Mouse (Mus musculus): ENCODE data around the gene Gm20695. TPM values are rescaled to one million over a fixed set of nuclear protein-coding genes. Genes with fewer than 3 reads are reported as not detected.
A peak's percentile ranks its signal among the peaks of the same experiment; 100 is the strongest.

The Gm20695 gene
- polyA plus RNA-seq, 1 experiment from 2014 or later, result 6.3 TPM

DNA sequence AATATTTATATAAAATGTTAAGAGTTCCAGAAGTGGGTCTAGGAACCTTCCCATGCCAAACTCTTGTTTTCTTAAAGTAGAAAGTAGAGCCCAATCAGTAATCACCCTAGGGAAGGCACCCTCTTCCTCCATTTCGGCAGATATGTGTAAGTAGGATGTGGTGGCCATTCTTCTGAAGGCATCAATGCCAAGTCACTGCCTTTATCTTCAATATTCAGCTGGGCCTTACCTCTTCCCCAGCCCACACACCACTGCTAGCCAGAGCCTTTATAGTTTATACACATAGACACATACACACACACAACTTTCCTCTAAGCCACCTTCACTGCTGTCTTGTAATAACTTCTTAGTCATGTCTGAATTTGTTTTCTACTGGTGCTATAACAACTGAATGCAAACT is 28.7 kb upstream of the Gm20695 start:
- Histone ChIP-seq H3K4me1 (replicated peaks) (no peaks in the 10 kb centered on the region), H3K9me3 (no peaks in the 10 kb centered on the region), H3K36me3 (peaks cover 19% of the 10 kb centered on the region), H3K27ac (no peak overlapping the region), H3K4me2 (no peak overlapping the region), H3K9ac (no peak overlapping the region), H3K27me3 (no peaks in the 10 kb centered on the region), H3K4me3 (no peak overlapping the region)
- 87% methylated on average over 1 of the region's 1 CpGs for WGBS
- ATAC-seq (ENCODE audit: low FRiP score), result no peak

- Histone ChIP-seq H3K36me3 (peaks cover 36% of the 10 kb centered on the region), H3K27ac (no peak overlapping the region), H3K4me3 (no peak overlapping the region), H3K4me1 (replicated peaks) (no peaks in the 10 kb centered on the region), H3K9ac (no peak overlapping the region), H3K27me3 (no peaks in the 10 kb centered on the region), H3K4me2 (no peak overlapping the region), H3K9me3 (no peaks in the 10 kb centered on the region)
- no peak for ATAC-seq (ENCODE audit: low FRiP score)
- WGBS, result 92% methylated on average over 4 of the region's 4 CpGs
These were observed 25.2 kb upstream of the Gm20695 start for GRCm38 (mm10) chr16:3859254-3859653.

DNA sequence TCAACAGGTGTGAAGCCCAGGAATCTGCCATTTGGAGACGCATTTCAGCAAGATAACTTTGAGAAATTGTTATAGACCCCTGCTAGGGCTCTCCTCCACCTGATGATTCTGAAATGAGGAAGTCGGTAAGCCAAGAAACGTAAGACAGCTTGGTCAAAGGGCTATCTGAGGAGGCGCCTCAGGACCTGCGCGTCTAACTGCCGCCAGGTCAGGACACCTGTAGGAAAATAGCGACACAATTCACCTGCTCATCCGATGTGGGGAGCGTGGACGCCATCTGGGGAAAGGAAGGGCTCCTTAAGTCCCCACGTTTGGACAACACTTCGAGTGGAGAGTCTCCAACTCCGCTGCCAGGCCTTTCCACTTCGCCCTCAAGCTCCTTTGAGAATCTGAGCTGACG is 12.6 kb upstream of the Gm20695 start:
- peak overlapping the region; percentile 53; the same call in 1 of the 2 replicates for H3K27ac ChIP-seq

DNA sequence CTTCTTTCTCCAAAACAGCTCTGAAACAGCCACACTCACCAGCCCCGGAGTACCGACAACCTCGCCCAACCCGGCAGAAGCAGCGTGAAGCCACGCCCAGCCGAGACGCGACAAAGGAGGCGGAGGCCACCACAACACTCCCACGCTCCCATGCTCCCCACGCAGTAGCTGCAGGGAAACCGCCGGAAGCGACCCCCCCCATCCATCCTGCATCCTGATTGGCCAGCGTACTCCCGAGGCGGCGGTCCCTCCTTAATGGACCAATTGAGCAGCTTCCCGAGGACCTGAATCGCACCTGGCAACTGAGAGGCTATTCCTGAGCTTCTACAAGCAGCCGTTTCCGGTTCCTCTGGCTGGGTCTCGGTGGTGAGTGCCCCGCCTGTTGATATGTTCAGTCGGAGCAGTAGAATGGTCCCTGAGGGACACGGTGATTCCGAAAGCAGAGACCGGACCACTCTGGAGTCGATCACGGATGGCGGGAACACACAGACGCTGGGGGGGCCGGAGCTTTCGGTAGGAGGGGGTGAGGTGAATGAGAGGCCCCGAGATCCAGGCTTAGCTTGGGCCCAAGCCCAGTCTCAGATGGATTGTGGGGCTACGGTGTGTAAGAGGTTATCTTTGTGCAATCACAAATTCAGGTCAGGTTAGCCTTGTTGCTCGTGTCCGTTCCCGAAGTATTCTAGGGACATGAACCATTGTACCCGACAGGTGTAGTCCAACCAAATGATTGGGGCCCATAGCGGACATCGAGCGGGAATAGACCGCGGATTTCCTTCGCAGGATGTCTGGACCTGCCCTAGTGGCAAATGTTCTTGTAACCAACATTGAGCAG is 12.0 kb upstream of the Gm20695 start, which contains the start of gene Naa60:
Gene Naa60, plus strand, starts transcription at position 160 of the 832 bp plus-strand sequence.
- 5% methylated on average over 47 of the region's 47 CpGs for WGBS
- Histone ChIP-seq H3K9ac (peak within 1 kb of the TSS; percentile 75), H3K27ac (peak within 1 kb of the TSS; percentile 69), H3K4me2 (peak within 1 kb of the TSS; percentile 83), H3K36me3 (peaks cover 29% of the 10 kb centered on the region), H3K4me1 (replicated peaks) (peaks cover 23% of the 10 kb centered on the region), H3K9me3 (no peaks in the 10 kb centered on the region), H3K27me3 (no peaks in the 10 kb centered on the region), H3K4me3 (peak within 1 kb of the TSS; percentile 55)
- peak; percentile 98 for ATAC-seq (ENCODE audit: low FRiP score)

More for the DNA sequence above, 12.6 kb upstream of the Gm20695 start:
- peak overlapping the region; percentile 55 for H3K4me3 ChIP-seq
- 4% methylated on average over 16 of the region's 16 CpGs for WGBS
- peaks cover 23% of the 10 kb centered on the region for H3K4me1 ChIP-seq (replicated peaks)
- ATAC-seq (ENCODE audit: low FRiP score), result no peak
- no peaks in the 10 kb centered on the region for H3K9me3 ChIP-seq
- H3K9ac ChIP-seq, result peak overlapping the region; percentile 75
- peak overlapping the region; percentile 83 for H3K4me2 ChIP-seq
- H3K27me3 ChIP-seq, result no peaks in the 10 kb centered on the region
- H3K36me3 ChIP-seq, result peaks cover 27% of the 10 kb centered on the region

DNA sequence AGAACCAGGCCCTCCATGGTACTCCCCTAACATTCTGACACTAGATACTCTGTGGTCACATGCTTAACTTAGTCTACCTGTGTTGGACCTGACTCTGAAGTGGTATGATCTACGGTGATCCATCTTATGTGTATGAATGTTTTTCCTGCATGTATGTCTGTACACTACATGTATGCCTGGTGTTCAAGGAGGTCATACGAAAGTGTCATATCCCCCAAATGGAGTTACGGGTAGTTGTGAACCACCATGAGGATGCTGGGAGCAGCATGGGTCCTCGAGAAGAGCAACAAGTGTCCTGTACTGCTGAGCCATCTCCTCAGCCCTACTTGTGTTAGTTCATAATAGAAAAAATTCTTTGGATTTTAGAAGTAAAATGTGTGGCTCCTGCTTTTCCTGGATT is 8.1 kb upstream of the Gm20695 start:
- peaks cover 30% of the 10 kb centered on the region for H3K4me1 ChIP-seq (replicated peaks)
- no peak for ATAC-seq (ENCODE audit: low FRiP score)
- no peak overlapping the region for H3K4me3 ChIP-seq
- H3K4me2 ChIP-seq, result no peak overlapping the region
- H3K9me3 ChIP-seq, result no peaks in the 10 kb centered on the region
- 95% methylated on average over 4 of the region's 4 CpGs for WGBS
- no peak overlapping the region for H3K9ac ChIP-seq
- peaks cover 38% of the 10 kb centered on the region for H3K36me3 ChIP-seq
- H3K27me3 ChIP-seq, result no peaks in the 10 kb centered on the region
- no peak overlapping the region for H3K27ac ChIP-seq

- H3K4me3 ChIP-seq, result peak overlapping the region; percentile 91
- peak overlapping the region; percentile 75 for H3K4me2 ChIP-seq
- ATAC-seq (ENCODE audit: low FRiP score), result no peak
- no peaks in the 10 kb centered on the region for H3K9me3 ChIP-seq
- peaks cover 13% of the 10 kb centered on the region for H3K36me3 ChIP-seq
- H3K27ac ChIP-seq, result peak overlapping the region; percentile 98
- 2% methylated on average over 10 of the region's 10 CpGs for WGBS
- no peaks in the 10 kb centered on the region for H3K27me3 ChIP-seq
- H3K4me1 ChIP-seq (replicated peaks), result peaks cover 51% of the 10 kb centered on the region
- peak overlapping the region; percentile 92 for H3K9ac ChIP-seq
These were observed 720 bp downstream of the Gm20695 start for GRCm38 (mm10) chr16:3885065-3885670.

GRCm38 (mm10) chr16:3891621-3892295 is 7.3 kb downstream of the Gm20695 start:
- Histone ChIP-seq H3K4me2 (no peak overlapping the region), H3K4me3 (no peak overlapping the region), H3K27me3 (no peaks in the 10 kb centered on the region), H3K36me3 (peaks cover 23% of the 10 kb centered on the region), H3K27ac (no peak overlapping the region), H3K9ac (no peak overlapping the region), H3K9me3 (no peaks in the 10 kb centered on the region), H3K4me1 (replicated peaks) (peaks cover 8% of the 10 kb centered on the region)
- no peak for ATAC-seq (ENCODE audit: low FRiP score)
- 95% methylated on average over 14 of the region's 14 CpGs for WGBS

DNA sequence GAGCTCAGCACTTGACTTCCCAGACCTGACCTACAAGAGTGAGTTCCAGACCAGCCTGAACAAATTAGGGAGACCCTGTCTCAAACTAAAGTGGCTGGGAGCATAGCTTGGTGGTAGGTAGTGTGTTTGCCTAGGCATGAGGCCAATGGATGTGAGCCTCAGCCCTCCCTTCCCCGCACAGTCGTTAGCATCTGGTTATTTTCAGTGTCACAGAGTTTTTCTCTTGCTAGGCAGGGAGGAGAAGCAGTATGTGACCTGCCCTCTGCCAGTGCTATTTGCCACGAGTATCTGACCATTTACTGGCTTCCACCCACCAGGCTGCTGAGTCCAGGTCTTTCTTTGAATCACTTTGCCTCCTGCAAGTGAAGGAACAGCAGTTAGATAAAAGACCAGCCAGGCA is 9.3 kb downstream of the Gm20695 start:
- Histone ChIP-seq H3K9ac (no peak overlapping the region), H3K27me3 (no peaks in the 10 kb centered on the region), H3K4me2 (no peak overlapping the region), H3K36me3 (peaks cover 42% of the 10 kb centered on the region), H3K4me3 (no peak overlapping the region), H3K4me1 (replicated peaks) (no peaks in the 10 kb centered on the region), H3K9me3 (no peaks in the 10 kb centered on the region), H3K27ac (no peak overlapping the region)
- WGBS, result 78% methylated on average over 3 of the region's 3 CpGs
- no peak for ATAC-seq (ENCODE audit: low FRiP score)

GRCm38 (mm10) chr16:3895173-3895792 is 10.8 kb downstream of the Gm20695 start:
- whole genome bisulfite sequencing, result 86% methylated on average over 9 of the region's 9 CpGs
- Histone ChIP-seq H3K27ac (peak overlapping the region; percentile 30; the same call in 1 of the 2 replicates), H3K9me3 (no peaks in the 10 kb centered on the region), H3K4me3 (no peak overlapping the region), H3K36me3 (peaks cover 58% of the 10 kb centered on the region), H3K27me3 (no peaks in the 10 kb centered on the region), H3K9ac (no peak overlapping the region), H3K4me1 (replicated peaks) (no peaks in the 10 kb centered on the region), H3K4me2 (no peak overlapping the region)
- no peak for ATAC-seq (ENCODE audit: low FRiP score)

DNA sequence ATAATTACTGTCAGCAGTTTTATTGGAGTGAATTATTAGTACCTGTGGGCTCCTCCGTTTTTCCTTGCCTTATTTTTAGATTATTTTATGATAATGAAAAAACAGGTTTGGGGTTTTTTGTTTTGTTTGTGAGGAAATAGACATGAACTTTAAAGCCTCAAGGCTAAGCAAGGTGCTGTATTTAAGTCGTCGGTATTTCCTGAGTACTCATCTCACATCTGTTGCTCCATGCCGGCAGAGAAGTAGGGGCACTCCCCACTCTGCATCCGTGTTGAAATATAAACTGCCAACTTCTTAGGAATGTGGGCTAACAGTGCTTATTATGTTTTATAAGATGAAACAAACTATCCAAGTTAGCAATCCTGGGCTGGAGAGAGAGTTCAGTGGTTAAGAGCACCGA is 11.6 kb downstream of the Gm20695 start:
- Histone ChIP-seq H3K9me3 (no peaks in the 10 kb centered on the region), H3K9ac (no peak overlapping the region), H3K4me3 (no peak overlapping the region), H3K4me2 (no peak overlapping the region), H3K27me3 (no peaks in the 10 kb centered on the region), H3K27ac (no peak overlapping the region), H3K36me3 (peaks cover 66% of the 10 kb centered on the region), H3K4me1 (replicated peaks) (no peaks in the 10 kb centered on the region)
- no peak for ATAC-seq (ENCODE audit: low FRiP score)
- 89% methylated on average over 6 of the region's 6 CpGs for WGBS

DNA sequence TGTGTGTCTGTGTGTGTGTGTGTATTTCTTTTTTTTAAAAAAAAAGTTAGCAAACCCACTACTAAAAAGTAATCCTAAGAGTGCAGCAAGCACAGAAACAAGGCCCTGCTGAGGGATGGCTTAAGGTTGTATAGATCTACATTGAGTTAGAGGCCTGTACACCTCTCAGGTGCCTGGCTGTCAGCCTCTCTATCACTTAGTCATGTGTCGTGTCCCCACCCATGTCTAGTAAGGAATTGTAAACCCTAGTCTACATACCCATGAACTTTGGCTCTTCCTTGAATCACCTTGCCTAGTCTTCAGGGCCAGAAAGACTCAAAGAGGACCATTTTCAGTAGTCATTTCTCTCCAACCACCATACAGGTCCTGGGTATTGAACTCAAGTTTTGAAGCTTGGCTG is 12.1 kb downstream of the Gm20695 start:
- peaks cover 70% of the 10 kb centered on the region for H3K36me3 ChIP-seq
- ATAC-seq (ENCODE audit: low FRiP score), result no peak
- 92% methylated on average over 1 of the region's 1 CpGs for WGBS

DNA sequence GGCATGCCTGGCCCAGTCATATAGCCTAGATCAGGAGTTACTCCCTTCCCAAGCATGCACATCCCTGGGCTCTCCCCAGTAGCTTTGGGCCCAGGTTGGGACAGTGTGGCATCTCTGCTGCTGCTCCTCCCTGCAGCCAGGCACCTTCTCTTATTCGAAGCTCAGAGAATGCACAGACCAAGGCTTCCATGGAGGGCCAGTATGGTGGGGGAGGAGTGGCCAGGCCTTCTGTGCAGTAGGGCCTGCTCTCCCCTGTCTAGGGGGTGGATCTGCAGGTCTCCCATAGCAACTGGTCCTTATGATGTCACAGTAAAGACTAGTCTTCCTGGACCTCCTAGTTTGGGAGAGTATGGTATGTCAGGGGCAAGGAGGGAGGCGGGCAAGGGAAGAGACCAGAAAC is 23.0 kb downstream of the Gm20695 start:
- no peak for ATAC-seq (ENCODE audit: low FRiP score)
- 79% methylated on average over 2 of the region's 2 CpGs for WGBS

More for the DNA sequence above, 12.1 kb downstream of the Gm20695 start:
- Histone ChIP-seq H3K27me3 (no peaks in the 10 kb centered on the region), H3K9ac (no peak overlapping the region), H3K4me2 (no peak overlapping the region), H3K9me3 (no peaks in the 10 kb centered on the region), H3K4me1 (replicated peaks) (no peaks in the 10 kb centered on the region), H3K27ac (no peak overlapping the region), H3K4me3 (no peak overlapping the region)

More for the DNA sequence above, 23.0 kb downstream of the Gm20695 start:
- Histone ChIP-seq H3K27ac (no peak overlapping the region), H3K4me3 (no peak overlapping the region), H3K9ac (no peak overlapping the region), H3K27me3 (no peaks in the 10 kb centered on the region), H3K9me3 (no peaks in the 10 kb centered on the region), H3K36me3 (peaks cover 50% of the 10 kb centered on the region), H3K4me1 (replicated peaks) (peaks cover 21% of the 10 kb centered on the region), H3K4me2 (peak overlapping the region; percentile 68; the same call in 1 of the 2 replicates)
